Mouse (Mus musculus) bone marrow macrophage, adult 2 months (primary cell): ENCODE results near the gene Rasal2. TPM values are rescaled to one million over a fixed set of nuclear protein-coding genes. Genes with fewer than 3 reads are reported as not detected.

Experiments used
- H3K27ac ChIP-seq: 2 replicates; pipeline ENCODE4 v1.5.1; 2012; ENCODE audit warnings: low read depth, low read length; ENCODE audit not compliant: insufficient read depth
- H3K4me1 ChIP-seq: 2 replicates; pipeline ENCODE4 v1.6.1; 2012; ENCODE audit warnings: low read length; ENCODE audit not compliant: control insufficient read depth, insufficient read depth
- H3K4me3 ChIP-seq: 2 replicates; pipeline ENCODE4 v1.5.1; 2012; ENCODE audit warnings: mild to moderate bottlenecking, low read length, moderate library complexity; ENCODE audit not compliant: insufficient read depth
- CTCF ChIP-seq: IDR thresholded peaks from 2 replicates; pipeline ENCODE4 v1.5.1; 2012; ENCODE audit warnings: low read depth, mild to moderate bottlenecking, low read length, moderate library complexity
- POLR2A ChIP-seq: IDR thresholded peaks from 2 replicates; pipeline ENCODE4 v1.6.1; 2012; ENCODE audit warnings: mild to moderate bottlenecking, low read depth, low read length, borderline replicate concordance
- polyA plus RNA-seq: library from polyadenylated mRNA; stranded (reverse); fragments of >200 nt; gene quantifications from 2 replicates; pipeline ENCODE4 v1.2.4, GENCODE M21; 2012; ENCODE audit not compliant: missing spikeins, insufficient read depth, insufficient read length

Rasal2 gene
- polyA plus RNA-seq, 1 experiment, result 1.8 TPM

GRCm38 (mm10) chr1:157092140-157092539 is 320.3 kb downstream of the Rasal2 start:
- Histone ChIP-seq H3K27ac (no peak overlapping the region), H3K4me1 (no peaks in the 10 kb centered on the region), H3K4me3 (no peak overlapping the region)
- TF ChIP-seq POLR2A (no peak), CTCF (no peak)

DNA sequence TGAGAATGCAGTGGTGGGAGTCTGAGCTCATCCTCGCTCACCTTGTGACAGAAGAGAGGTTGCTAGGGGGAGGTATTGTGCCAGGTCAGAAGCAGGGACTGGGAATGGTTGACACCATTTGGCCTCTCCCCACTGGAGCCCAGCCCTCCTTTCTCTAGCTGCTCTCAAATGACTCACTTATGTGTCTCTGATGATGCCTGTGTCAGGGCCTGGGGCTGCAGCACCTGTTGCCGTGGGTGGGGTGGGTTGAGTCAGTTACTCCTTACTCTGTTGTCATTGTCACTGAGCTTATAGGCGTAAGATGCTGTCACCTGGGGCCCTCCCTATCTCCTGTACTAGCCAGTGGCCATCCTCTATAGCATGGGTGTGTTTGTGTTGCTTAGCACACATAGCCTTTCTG is 321.6 kb downstream of the Rasal2 start:
- Histone ChIP-seq H3K4me3 (no peak overlapping the region), H3K4me1 (no peaks in the 10 kb centered on the region), H3K27ac (no peak overlapping the region)
- TF ChIP-seq CTCF (no peak), POLR2A (no peak)

GRCm38 (mm10) chr1:157086097-157086994 is 326.0 kb downstream of the Rasal2 start:
- H3K4me3 ChIP-seq, result peak overlapping the region; percentile 1; the same call in 1 of the 2 replicates

More at GRCm38 (mm10) chr1:157086097-157086994, 326.0 kb downstream of the Rasal2 start:
- TF ChIP-seq POLR2A (no peak), CTCF (peak; percentile 88)
- Histone ChIP-seq H3K27ac (no peak overlapping the region), H3K4me1 (no peaks in the 10 kb centered on the region)

Other genes starting within 250 kb of the Rasal2 start
- gene Cryzl2, start 46.0 kb upstream of the Rasal2 start, polyA plus RNA-seq, result 8.8 and 9.9 TPM in 2 replicates
- 0.16 TPM in 1 of 2 replicates, not detected in the other for gene Sec16b, start 94.1 kb upstream of the Rasal2 start, polyA plus RNA-seq